Mouse (Mus musculus) myocyte (in vitro differentiated cells): ENCODE data around the gene Lrrc1. TPM values are rescaled to one million over a fixed set of nuclear protein-coding genes. Genes with fewer than 3 reads are reported as not detected.

Source experiments
- H3K27me3 ChIP-seq: one replicate; pipeline ENCODE4 v1.6.1; 2011; ENCODE audit not compliant: control insufficient read depth, insufficient read depth, insufficient read length
- H3K36me3 ChIP-seq: one replicate; pipeline ENCODE4 v1.6.1; 2011; ENCODE audit not compliant: control insufficient read depth, insufficient read depth
- H3K4me2 ChIP-seq: one replicate; pipeline ENCODE4 v1.6.1; 2011; ENCODE audit warnings: low read depth, control low read depth
- H3K4me3 ChIP-seq: one replicate; pipeline ENCODE4 v1.5.1; 2011; ENCODE audit warnings: mild to moderate bottlenecking, control low read depth, moderate library complexity
- H3K79me2 ChIP-seq: one replicate; pipeline ENCODE4 v1.6.1; 2011; ENCODE audit not compliant: control insufficient read depth, insufficient read depth
- H3ac ChIP-seq: one replicate; pipeline ENCODE4 v1.6.1; 2011; ENCODE audit not compliant: control insufficient read depth, insufficient read length
- CEBPB ChIP-seq: IDR thresholded peaks from 2 replicates; pipeline ENCODE4 v1.6.1; 2011; ENCODE audit warnings: mild to moderate bottlenecking, moderate library complexity; ENCODE audit not compliant: poor library complexity, insufficient read depth, severe bottlenecking
- E2F4 ChIP-seq: IDR thresholded peaks from one replicate; pipeline ENCODE4 v1.6.1; 2011; ENCODE audit warnings: mild to moderate bottlenecking, control low read depth, moderate library complexity; ENCODE audit not compliant: insufficient read depth
- MAX ChIP-seq: IDR thresholded peaks from one replicate; pipeline ENCODE4 v1.6.1; 2011; ENCODE audit warnings: low read depth, mild to moderate bottlenecking, control low read depth
- MYOD1 ChIP-seq, 3 experiments: IDR thresholded peaks; one replicate each; pipeline ENCODE4 v1.6.1; 2011; ENCODE audit warnings: control low read depth in 2 of 3, low read depth in 2 of 3, mild to moderate bottlenecking in 2 of 3, moderate library complexity in 1 of 3; ENCODE audit not compliant: insufficient read length in 2 of 3, control insufficient read depth in 1 of 3
- MYOG ChIP-seq, 3 experiments: IDR thresholded peaks; one replicate each; pipeline ENCODE4 v1.6.1; 2011; ENCODE audit warnings: control low read depth in 2 of 3, low read depth in 2 of 3, mild to moderate bottlenecking in 2 of 3; ENCODE audit not compliant: insufficient read length in 2 of 3, control insufficient read depth in 1 of 3, insufficient read depth in 1 of 3
- POLR2A ChIP-seq: IDR thresholded peaks from one replicate; pipeline ENCODE4 v1.6.1; 2011; ENCODE audit warnings: low read depth, mild to moderate bottlenecking, control low read depth, moderate library complexity; ENCODE audit not compliant: insufficient read length
- POLR2AphosphoS2 ChIP-seq: IDR thresholded peaks from one replicate; pipeline ENCODE4 v1.6.1; 2011; ENCODE audit warnings: low read depth, control low read depth; ENCODE audit not compliant: insufficient read length
- REST ChIP-seq: IDR thresholded peaks from one replicate; pipeline ENCODE4 v1.6.1; 2011; ENCODE audit warnings: mild to moderate bottlenecking, control low read depth, moderate library complexity; ENCODE audit not compliant: insufficient read depth, insufficient read length
- SRF ChIP-seq: IDR thresholded peaks from one replicate; pipeline ENCODE4 v1.6.1; 2011; ENCODE audit warnings: low read depth; ENCODE audit not compliant: control insufficient read depth, insufficient read length
- TCF12 ChIP-seq: IDR thresholded peaks from one replicate; pipeline ENCODE4 v1.6.1; 2011; ENCODE audit warnings: mild to moderate bottlenecking, control low read depth; ENCODE audit not compliant: poor library complexity, insufficient read depth, severe bottlenecking
- TCF3 ChIP-seq: IDR thresholded peaks from one replicate; pipeline ENCODE4 v1.6.1; 2011; ENCODE audit warnings: low read depth, control low read depth; ENCODE audit not compliant: insufficient read length
- USF1 ChIP-seq: IDR thresholded peaks from one replicate; pipeline ENCODE4 v1.6.1; 2011; ENCODE audit warnings: low read depth, mild to moderate bottlenecking, control low read depth, moderate library complexity
- polyA plus RNA-seq: library from polyadenylated mRNA; unstranded; fragments of >200 nt; fragmentation: generic; extraction: Trizol; gene quantifications from one replicate; pipeline ENCODE4 v1.2.1, GENCODE M21; 2012; ENCODE audit warnings: missing spikeins

Gene Lrrc1
- polyA plus RNA-seq, 1 experiment: 10.4 TPM

DNA sequence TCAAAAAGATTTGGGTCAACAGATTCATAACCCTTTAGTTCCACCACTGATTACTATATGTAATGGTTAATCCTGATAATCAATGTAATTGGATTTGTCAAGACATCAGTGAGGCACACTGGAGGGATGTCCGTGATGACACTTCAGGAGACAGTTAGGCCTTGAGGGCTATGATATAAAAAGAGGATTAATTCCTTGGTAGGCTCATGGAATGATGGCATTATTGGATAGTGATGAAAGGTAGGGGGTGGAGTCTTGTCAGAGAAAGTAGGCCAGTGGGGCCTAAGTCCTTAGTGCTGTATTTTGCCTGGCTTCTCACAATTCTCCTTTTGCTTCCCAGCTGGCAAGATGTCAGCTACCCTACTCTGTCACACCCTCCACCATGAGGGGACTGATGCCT, 141.7 kb downstream of the Lrrc1 start:
- no peak overlapping the region for H3K4me3 ChIP-seq
- no peak for TF ChIP-seq MYOG (IDR thresholded peaks at IDR 0.05; ENCODE audit: control insufficient read depth in 1 of 3, insufficient read depth in 1 of 3, insufficient read length in 2 of 3, low read depth in 2 of 3)
- no peak for TF ChIP-seq CEBPB
- no peak for TF ChIP-seq REST
- H3K27me3 ChIP-seq: no peaks in the 10 kb centered on the region
- no peak overlapping the region for H3K4me2 ChIP-seq
- no peaks in the 10 kb centered on the region for H3K79me2 ChIP-seq
- no peaks in the 10 kb centered on the region for H3K36me3 ChIP-seq
- H3ac ChIP-seq: no peak overlapping the region

GRCm38 (mm10) chr9:77399801-77400200, 144.9 kb downstream of the Lrrc1 start:
- Histone ChIP-seq H3K79me2 (no peaks in the 10 kb centered on the region), H3K27me3 (peaks cover 4% of the 10 kb centered on the region)

DNA sequence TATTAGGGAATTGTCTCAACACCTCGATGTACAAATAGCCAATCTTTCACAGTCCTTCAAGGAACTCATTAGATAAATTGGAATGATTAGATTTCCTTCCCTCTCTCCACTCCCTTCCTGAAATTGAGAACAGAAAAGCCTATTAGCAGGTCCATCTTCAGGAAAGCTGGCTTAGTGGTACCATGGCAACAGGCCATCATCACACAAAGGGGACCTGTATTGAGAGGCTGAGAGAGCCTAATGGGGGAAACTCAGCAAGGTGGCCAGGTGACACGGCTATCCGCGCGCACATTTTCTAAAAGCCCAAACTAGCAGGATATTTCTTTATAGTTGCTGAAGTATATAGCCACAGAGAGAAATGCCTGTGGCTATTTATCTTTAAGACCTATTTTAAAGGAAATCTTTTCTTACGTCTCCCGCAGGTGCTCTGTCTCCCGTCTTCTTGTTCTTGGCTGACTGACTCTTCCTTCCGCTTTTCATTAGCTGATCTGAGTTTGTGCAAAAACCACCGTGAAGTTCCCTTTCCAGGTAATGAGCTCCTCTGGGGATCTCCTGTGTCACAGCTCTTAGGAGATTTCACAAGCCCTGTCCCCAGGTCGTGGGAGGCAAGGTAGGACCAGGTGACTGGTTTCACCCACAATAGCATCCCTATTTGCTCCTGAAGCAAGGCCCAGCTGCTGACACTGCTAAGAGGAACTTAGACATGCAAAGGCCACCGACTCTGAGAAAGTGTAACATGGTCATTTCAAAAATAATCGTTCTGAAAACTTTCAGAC, 145.6 kb downstream of the Lrrc1 start:
- Histone ChIP-seq H3ac (no peak overlapping the region), H3K36me3 (no peaks in the 10 kb centered on the region), H3K4me2 (no peak overlapping the region), H3K4me3 (no peak overlapping the region), H3K27me3 (peaks cover 4% of the 10 kb centered on the region), H3K79me2 (no peaks in the 10 kb centered on the region)
- TF ChIP-seq SRF (no peak), MYOG (IDR thresholded peaks at IDR 0.05; ENCODE audit: control insufficient read depth in 1 of 3, insufficient read depth in 1 of 3, insufficient read length in 2 of 3, low read depth in 2 of 3) (no peak), E2F4 (no peak), REST (no peak), USF1 (no peak), TCF12 (no peak), CEBPB (no peak), POLR2AphosphoS2 (no peak), MYOD1 (IDR thresholded peaks at IDR 0.05; ENCODE audit: control insufficient read depth in 1 of 3, insufficient read length in 2 of 3, low read depth in 2 of 3) (no peak), TCF3 (no peak), MAX (no peak), POLR2A (no peak)

More at GRCm38 (mm10) chr9:77399801-77400200, 144.9 kb downstream of the Lrrc1 start:
- H3K4me2 ChIP-seq: no peak overlapping the region
- TF ChIP-seq MAX (no peak), POLR2AphosphoS2 (no peak), MYOD1 (IDR thresholded peaks at IDR 0.05; ENCODE audit: control insufficient read depth in 1 of 3, insufficient read length in 2 of 3, low read depth in 2 of 3) (no peak), MYOG (IDR thresholded peaks at IDR 0.05; ENCODE audit: control insufficient read depth in 1 of 3, insufficient read depth in 1 of 3, insufficient read length in 2 of 3, low read depth in 2 of 3) (no peak), CEBPB (no peak), TCF12 (no peak), E2F4 (no peak), USF1 (no peak), TCF3 (no peak), SRF (no peak), REST (no peak), POLR2A (no peak)
- H3K36me3 ChIP-seq: no peaks in the 10 kb centered on the region
- no peak overlapping the region for H3K4me3 ChIP-seq
- H3ac ChIP-seq: no peak overlapping the region

GRCm38 (mm10) chr9:77397027-77397426, 147.6 kb downstream of the Lrrc1 start:
- TF ChIP-seq MYOG (IDR thresholded peaks at IDR 0.05; ENCODE audit: control insufficient read depth in 1 of 3, insufficient read depth in 1 of 3, insufficient read length in 2 of 3, low read depth in 2 of 3) (no peak), CEBPB (no peak), MYOD1 (IDR thresholded peaks at IDR 0.05; ENCODE audit: control insufficient read depth in 1 of 3, insufficient read length in 2 of 3, low read depth in 2 of 3) (no peak), POLR2AphosphoS2 (no peak), USF1 (no peak), SRF (no peak), POLR2A (no peak), REST (no peak), TCF12 (no peak), E2F4 (no peak), TCF3 (no peak), MAX (no peak)
- Histone ChIP-seq H3K4me3 (no peak overlapping the region), H3K79me2 (no peaks in the 10 kb centered on the region), H3K36me3 (no peaks in the 10 kb centered on the region), H3ac (no peak overlapping the region), H3K27me3 (peaks cover 4% of the 10 kb centered on the region), H3K4me2 (no peak overlapping the region)
